Mouse (Mus musculus) kidney, postnatal 25 days (tissue): Measurements from ENCODE around the gene Aox1.
"Not testable (repeated sequence)": the region's sequence is repeated elsewhere in the genome, so short reads cannot be mapped to it uniquely, and the experiment has no call there.

Experiments
- DNase-seq, 2 experiments: peaks; one replicate each; pipeline ENCODE4 v3.0.0; 2021; ENCODE audit warnings: mixed read lengths in 2 of 2

The Aox1 gene

DNA sequence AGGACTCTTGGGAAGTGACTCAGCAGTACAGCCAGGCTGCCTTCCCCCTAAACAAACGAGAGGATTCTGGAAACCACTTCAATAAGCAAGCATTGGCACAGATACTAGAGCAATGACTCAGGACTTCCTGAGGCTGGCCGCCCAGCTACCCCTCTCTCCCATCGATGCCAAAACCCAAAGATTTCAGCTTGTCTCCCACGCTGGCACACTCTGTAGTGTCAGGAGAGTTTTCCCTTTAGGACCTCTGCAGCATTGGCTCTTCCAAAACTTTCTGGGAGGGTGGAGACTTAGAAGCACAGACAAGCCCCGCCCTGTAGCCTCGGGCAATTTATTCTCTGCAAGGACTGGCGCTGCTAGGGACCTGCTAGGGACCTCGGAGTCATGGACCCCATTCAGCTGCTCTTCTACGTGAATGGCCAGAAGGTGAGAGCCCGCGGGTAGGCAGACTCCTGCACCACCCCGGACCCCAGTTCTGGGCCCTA lies at the start of gene Aox1:
TSS of gene Aox1 (plus strand) at position 296 of the 482 bp plus-strand sequence.
- DNase-seq, result peak; percentile 51 to 68

DNA sequence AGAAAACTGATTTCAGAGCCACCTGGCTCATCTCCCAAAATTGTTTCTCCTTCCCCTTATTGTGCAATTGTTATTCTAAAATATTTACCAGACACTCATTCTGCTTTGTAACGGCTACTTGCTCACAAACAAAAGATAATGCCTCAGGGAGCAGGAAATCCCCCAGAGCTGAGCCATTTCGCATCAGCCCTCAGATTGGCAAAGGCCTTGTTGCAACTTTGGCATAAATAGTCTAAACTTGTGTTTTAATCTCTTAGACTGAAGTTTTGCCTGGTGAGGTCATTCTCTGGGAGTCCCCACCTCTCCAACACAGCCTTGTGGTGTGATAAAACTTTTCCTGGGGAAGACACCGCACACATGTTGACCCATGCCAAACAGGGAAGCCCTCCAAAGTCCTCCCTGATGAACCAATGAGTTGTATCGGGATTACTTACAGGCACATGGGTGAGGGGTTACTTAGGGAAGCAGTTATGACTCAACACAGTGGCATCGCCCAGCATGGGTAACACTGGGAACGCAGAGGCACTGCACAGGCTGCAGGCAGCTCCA lies 40.6 kb upstream of the Aox1 start:
- DNase-seq, result no peak

DNA sequence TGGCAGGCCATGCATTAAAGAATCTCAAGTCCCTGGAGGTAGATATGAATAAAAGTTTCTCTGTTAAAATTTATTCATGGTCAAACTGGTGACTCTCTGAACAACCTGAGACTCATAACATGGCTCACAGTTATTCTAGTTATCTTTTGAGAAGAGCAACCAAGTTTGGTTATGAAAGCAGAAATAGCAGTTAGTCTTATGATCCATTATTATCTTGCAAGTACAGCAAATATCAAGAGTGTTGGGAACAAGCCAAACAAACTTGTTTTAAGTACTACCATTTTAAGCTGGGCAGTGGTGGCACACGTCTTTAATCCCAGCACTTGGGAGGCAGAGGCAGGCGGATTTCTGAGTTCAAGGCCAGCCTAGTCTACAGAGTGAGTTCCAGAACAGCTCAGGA lies 38.5 kb upstream of the Aox1 start:
- DNase-seq, result no peak

GRCm38 (mm10) chr1:57995432-57996132 lies 34.1 kb upstream of the Aox1 start, which contains the start of gene Sgo2a:
Sgo2a (plus strand) TSS chr1:57995971.
- peak; percentile 95 to 96 for DNase-seq

GRCm38 (mm10) chr1:57996133-57996615 lies 33.6 kb upstream of the Aox1 start:
- no peak for DNase-seq

- DNase-seq, result no peak
Observed at GRCm38 (mm10) chr1:57998146-57998545, 31.6 kb upstream of the Aox1 start.

DNA sequence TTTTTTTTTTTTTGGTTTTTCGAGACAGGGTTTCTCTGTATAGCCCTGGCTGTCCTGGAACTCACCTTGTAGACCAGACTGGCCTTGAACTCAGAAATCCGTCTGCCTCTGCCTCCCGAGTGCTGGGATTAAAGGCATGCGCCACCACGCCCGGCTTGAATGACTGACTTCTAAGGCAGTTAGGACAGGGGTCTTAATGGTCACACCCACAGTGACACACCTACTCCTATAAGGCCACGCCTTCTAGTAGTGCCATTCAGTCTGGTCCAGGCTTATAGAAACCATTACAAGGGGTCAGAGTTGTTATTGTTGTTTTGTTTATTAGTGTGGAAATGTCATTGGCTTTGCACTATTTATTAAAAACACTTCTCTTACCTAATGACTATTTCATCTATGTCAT lies 23.3 kb upstream of the Aox1 start:
- DNase-seq, result not testable (repeated sequence)

DNA sequence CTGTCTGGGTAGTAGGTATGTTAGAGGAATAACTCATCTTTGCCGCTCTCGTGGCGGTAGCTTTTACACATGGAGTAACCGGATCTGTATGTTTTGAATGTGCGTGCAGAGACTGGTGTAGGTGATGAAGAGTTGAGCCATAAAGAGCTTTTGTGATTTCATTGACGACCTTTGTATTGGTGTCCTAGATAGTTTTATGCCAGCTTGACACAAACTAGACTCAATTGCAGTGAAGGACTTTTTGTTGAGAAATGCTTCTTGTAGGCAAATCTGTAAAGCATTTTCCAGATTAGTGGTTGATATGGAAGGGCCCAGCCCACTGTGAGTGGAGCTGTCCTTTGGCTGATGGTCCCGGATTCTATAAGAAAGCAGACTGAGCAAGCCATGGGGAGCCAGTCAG lies 10.9 kb upstream of the Aox1 start, which contains the start of gene Kctd18:
TSS of gene Kctd18 (minus strand) at position 101 of the 400 bp plus-strand sequence.
- DNase-seq, result no peak

DNA sequence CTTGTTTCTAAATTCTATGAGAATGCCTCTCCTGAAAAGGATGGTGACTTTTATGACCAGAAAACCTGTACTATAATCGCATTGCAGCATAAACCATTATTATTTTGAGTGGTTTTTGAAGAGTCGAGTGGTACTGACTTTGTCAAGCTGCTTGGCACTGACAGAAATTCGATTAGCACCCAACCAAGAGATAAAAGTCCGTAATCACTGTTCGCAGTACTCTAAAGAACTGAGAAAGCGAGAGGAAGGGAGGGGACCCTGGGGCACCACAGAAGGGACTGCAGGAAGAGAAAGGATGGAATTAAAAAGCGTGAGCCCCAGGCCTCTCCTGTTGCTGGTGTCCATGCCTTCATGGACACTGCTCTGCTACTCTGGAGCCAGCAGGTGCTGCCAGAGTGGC lies 2.0 kb upstream of the Aox1 start:
- DNase-seq, result no peak

GRCm38 (mm10) chr1:58030156-58030871 lies 583 bp downstream of the Aox1 start:
- DNase-seq, result peak; percentile 8 to 64

DNA sequence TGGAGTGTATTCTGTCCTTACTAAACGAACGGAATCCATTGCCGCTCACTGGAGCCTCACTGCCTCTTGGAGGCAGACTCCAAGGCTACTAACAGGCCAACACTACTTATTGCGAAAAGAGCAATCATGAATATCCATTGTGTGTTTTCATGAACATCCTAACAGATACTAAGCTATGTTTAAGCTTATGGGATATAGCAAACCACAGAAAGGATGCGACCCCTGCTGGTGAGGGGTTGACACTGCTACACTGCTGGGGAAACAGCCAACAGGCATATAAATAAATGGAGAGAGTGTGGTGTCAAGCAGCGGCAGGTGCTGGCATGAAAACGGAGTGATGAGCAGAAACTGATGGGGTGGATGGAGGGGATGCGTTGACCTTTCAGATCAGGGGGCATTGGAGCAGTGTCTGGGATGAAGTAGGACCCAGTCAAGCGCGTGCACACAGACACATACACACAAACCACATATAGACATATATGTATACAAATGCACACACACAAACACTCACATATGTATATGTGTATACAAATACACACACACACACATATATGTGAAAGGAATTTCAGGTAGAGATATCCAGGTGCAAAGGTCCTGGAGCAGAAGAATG lies 1.5 kb downstream of the Aox1 start:
- peak; percentile 47 to 66 for DNase-seq

DNA sequence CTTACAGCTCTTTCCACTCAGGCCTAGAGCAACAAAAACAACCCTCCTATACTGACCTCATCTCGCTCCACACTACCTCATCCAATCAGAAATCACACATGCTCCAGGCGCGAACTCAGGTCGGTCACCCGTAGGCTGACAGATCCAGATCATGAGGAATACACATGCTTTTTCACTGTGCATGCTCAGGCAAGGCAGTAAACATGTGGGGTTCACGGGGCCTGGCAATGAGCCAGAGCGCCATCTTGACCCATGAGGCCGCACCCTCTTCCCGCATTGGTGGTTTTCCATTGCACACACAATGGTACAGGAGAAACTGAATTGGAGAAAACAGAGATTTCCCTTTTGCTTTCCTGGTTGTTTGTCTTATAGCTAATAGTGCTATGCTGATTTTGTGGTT lies 7.6 kb downstream of the Aox1 start:
- DNase-seq, result not testable (repeated sequence)

DNA sequence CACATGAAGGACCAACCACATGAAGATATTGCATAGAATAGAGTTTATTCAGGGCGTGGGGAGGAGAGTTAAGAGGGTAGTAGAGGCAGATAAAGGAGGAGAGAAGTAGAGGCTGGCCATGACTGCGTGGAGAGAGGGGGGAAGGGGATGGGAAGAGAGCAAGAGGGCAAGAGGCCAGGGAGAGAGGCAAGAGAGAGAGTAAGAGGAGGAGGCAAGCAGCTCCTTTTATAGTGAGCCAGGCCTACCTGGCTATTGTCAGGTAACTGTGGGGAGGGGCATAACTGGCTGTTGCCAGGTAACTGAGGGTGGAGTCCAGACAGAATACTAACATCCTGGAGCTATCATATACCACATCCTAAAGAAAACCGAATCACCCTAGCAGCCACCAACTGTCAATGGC lies 15.3 kb downstream of the Aox1 start:
- DNase-seq, result peak in 1 of 2 experiments; percentile 11

- peak in 1 of 2 experiments; percentile 10 for DNase-seq
Observed at GRCm38 (mm10) chr1:58045546-58045945, 15.8 kb downstream of the Aox1 start.

DNA sequence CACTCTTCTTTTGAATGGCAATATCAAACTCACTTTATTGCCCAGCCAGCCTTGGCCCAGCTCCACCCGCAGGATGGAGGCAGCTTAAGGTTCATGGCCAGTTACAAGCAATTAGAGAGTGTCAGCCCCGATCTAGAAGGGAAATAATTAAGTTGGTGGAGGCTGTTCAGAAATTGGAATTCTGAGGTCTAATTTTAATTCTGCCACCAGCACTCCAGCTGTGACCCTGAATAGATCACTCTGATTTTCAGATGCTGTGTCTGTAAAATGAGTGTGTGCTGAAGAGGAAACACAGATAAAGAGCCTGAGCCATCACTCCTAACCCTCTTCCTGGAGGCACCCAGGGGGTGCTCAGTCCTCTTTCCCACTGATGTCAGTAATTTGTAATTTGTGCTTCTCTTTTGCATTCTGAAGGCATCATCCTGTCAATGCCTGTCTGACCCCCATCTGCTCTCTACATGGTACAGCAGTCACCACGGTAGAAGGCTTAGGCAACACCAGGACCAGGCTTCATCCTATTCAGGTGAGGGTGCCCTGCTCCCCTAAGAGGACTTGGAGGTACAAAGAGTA lies 17.1 kb downstream of the Aox1 start:
- no peak for DNase-seq

GRCm38 (mm10) chr1:58049126-58049525 lies 19.4 kb downstream of the Aox1 start:
- DNase-seq, result peak; percentile 14 to 46

DNA sequence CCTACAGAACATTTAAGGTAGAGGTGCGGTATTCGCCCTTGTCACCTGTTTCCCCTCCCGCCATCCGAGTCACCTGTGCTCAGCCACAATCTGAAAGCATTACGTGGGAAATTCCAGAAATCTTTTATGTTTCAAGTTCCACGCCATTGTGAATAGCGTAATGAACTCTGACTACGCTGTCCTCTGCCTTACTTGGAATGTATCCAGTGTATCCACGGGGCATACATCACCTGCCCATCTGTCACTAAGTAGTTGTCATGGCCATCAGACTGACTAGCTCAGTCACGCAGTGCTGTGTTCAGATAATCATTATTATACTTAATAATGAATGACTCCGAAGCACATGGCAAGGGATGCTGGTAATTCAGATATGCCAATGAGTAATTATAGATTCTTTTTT lies 25.9 kb downstream of the Aox1 start:
- no peak for DNase-seq

- DNase-seq, result no peak
Observed at GRCm38 (mm10) chr1:58056074-58056807, 26.5 kb downstream of the Aox1 start.

- DNase-seq, result no peak
Observed at GRCm38 (mm10) chr1:58056939-58057338, 27.2 kb downstream of the Aox1 start.

GRCm38 (mm10) chr1:58058846-58059245 lies 29.1 kb downstream of the Aox1 start:
- DNase-seq, result no peak

GRCm38 (mm10) chr1:58062131-58062530 lies 32.4 kb downstream of the Aox1 start:
- no peak for DNase-seq

DNA sequence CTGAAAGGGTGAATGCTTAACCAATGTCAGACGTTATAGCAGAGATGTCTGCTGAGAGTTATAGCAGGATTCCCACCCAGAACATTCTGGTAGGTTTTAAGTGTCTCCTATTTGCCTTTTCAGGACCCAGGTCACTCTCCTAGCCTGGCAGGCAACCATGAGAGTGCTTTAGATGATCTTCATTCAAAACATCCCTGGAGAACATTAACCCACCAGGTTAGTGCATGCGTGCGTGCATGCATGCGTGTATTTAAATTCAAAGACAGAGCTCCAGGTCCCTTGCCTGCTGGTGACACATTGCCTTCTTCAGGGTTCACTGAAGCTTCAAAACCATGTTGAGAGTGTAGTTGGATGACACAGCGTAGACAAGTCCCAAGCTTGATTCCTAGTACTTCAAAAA lies 35.4 kb downstream of the Aox1 start:
- DNase-seq, result peak in 1 of 2 experiments; percentile 5
